Mouse (Mus musculus): Measurements from ENCODE around the gene Ggta1. TPM values are rescaled to one million over a fixed set of nuclear protein-coding genes. Genes with fewer than 3 reads are reported as not detected.

Ggta1 gene
- total and polyA plus RNA-seq, 3 experiments = 40.5 to 55.8 (median 46.9) TPM

- H3K4me2 ChIP-seq (ENCODE audit: insufficient read depth, low read depth, poor library complexity, severe bottlenecking) = no peak overlapping the region
- H3K9ac ChIP-seq (ENCODE audit: insufficient read depth, low read depth) = no peak overlapping the region
- H3K4me1 ChIP-seq (ENCODE audit: control insufficient read depth in 1 of 2, insufficient read depth in 2 of 2) = peaks cover 3 to 23% of the 10 kb centered on the region in 2 experiments; a peak in 3 of 4 replicates
- in situ Hi-C loops (cut with MboI; ENCODE audit: low pct_ligation_motif_present, low pct_unique_long_range_greater_than_20kb, low sequenced_read_pairs) = no loop called here
- no peak overlapping the region for H3K27ac ChIP-seq (ENCODE audit: insufficient read depth, low read depth)
- no peak overlapping the region for H3K4me3 ChIP-seq (replicated peaks in 1 of 3; ENCODE audit: low read depth in 2 of 3, low read length in 2 of 3, poor library complexity in 1 of 3)
- H3K36me3 ChIP-seq (replicated peaks in 1 of 2; ENCODE audit: control insufficient read depth in 1 of 2, insufficient read depth in 1 of 2, low read length in 1 of 2) = no peaks in the 10 kb centered on the region
- no peaks in the 10 kb centered on the region for H3K79me2 ChIP-seq (replicated peaks; ENCODE audit: control insufficient read depth, extremely low read depth, insufficient read depth, poor library complexity, severe bottlenecking)
- no peak for DNase-seq (ENCODE audit: extremely low read depth)
- H3K9me3 ChIP-seq (replicated peaks; ENCODE audit: low read length) = no peaks in the 10 kb centered on the region
- H3K27me3 ChIP-seq (replicated peaks) = no peaks in the 10 kb centered on the region
- dilution Hi-C loops (cut with MboI; ENCODE audit: extremely low pct_ligation_motif_present, extremely low pct_unique_long_range_greater_than_20kb, low sequenced_read_pairs) = no loop called here
- TF ChIP-seq USF2 (conservative IDR thresholded peaks at IDR 0.05; ENCODE audit: low read depth, low read length) (no peak), CHD2 (IDR thresholded peaks at IDR 0.05; ENCODE audit: low read length) (no peak), POLR2AphosphoS2 (IDR thresholded peaks at IDR 0.05; ENCODE audit: low read depth, low read length) (no peak), TCF12 (IDR thresholded peaks at IDR 0.05; ENCODE audit: low read depth, low read length) (no peak), MYC (IDR thresholded peaks at IDR 0.05; ENCODE audit: low read depth, low read length) (no peak), MAX (IDR thresholded peaks at IDR 0.05; ENCODE audit: low read length) (no peak), HCFC1 (IDR thresholded peaks at IDR 0.05; ENCODE audit: low read depth, low read length) (no peak), MEF2A (IDR thresholded peaks at IDR 0.05; ENCODE audit: borderline replicate concordance, low read depth, low read length) (no peak), ETS1 (conservative IDR thresholded peaks at IDR 0.05; ENCODE audit: low read depth, low read length) (no peak), IRF4 (IDR thresholded peaks at IDR 0.05; ENCODE audit: low read depth, low read length) (no peak), MAZ (IDR thresholded peaks at IDR 0.05; ENCODE audit: low read depth, low read length) (no peak), PAX5 (IDR thresholded peaks at IDR 0.05; ENCODE audit: low read length) (no peak), NELFE (IDR thresholded peaks at IDR 0.05; ENCODE audit: low read depth, low read length) (no peak), USF1 (IDR thresholded peaks at IDR 0.05; ENCODE audit: low read depth, low read length) (no peak), CHD1 (IDR thresholded peaks at IDR 0.05; ENCODE audit: low read depth, low read length) (no peak), RCOR1 (conservative IDR thresholded peaks at IDR 0.05; ENCODE audit: low read depth, low read length) (no peak), E2F4 (IDR thresholded peaks at IDR 0.05; ENCODE audit: insufficient replicate concordance, low read depth, low read length) (no peak), JUND (conservative IDR thresholded peaks at IDR 0.05; ENCODE audit: low read depth, low read length) (no peak), EP300 (IDR thresholded peaks at IDR 0.05; ENCODE audit: low read length) (no peak), BHLHE40 (IDR thresholded peaks at IDR 0.05; ENCODE audit: low read depth, low read length) (no peak)
Measured at GRCm38 (mm10) chr2:35469266-35469665, 6.2 kb upstream of the Ggta1 start.

GRCm38 (mm10) chr2:35468276-35468675 is 5.2 kb upstream of the Ggta1 start:
- in situ Hi-C loops (cut with MboI; ENCODE audit: low pct_ligation_motif_present, low pct_unique_long_range_greater_than_20kb, low sequenced_read_pairs) (no loop called here), dilution Hi-C loops (cut with MboI; ENCODE audit: extremely low pct_ligation_motif_present, extremely low pct_unique_long_range_greater_than_20kb, low sequenced_read_pairs) (no loop called here)
- H3K9ac ChIP-seq (ENCODE audit: insufficient read depth, low read depth) = no peak overlapping the region
- H3K27me3 ChIP-seq (replicated peaks) = no peaks in the 10 kb centered on the region
- no peak overlapping the region for H3K4me3 ChIP-seq (replicated peaks in 1 of 3; ENCODE audit: low read depth in 2 of 3, low read length in 2 of 3, poor library complexity in 1 of 3)
- H3K4me1 ChIP-seq (ENCODE audit: control insufficient read depth in 1 of 2, insufficient read depth in 2 of 2) = peaks cover 3 to 28% of the 10 kb centered on the region in 2 experiments; a peak in 3 of 4 replicates
- H3K9me3 ChIP-seq (replicated peaks; ENCODE audit: low read length) = no peaks in the 10 kb centered on the region
- TF ChIP-seq EP300 (IDR thresholded peaks at IDR 0.05; ENCODE audit: low read length) (no peak), RCOR1 (conservative IDR thresholded peaks at IDR 0.05; ENCODE audit: low read depth, low read length) (no peak), MAZ (IDR thresholded peaks at IDR 0.05; ENCODE audit: low read depth, low read length) (no peak), USF1 (IDR thresholded peaks at IDR 0.05; ENCODE audit: low read depth, low read length) (no peak), ZC3H11A (IDR thresholded peaks at IDR 0.05; ENCODE audit: low read depth, low read length) (no peak), SIN3A (IDR thresholded peaks at IDR 0.05; ENCODE audit: low read length) (no peak)
- H3K36me3 ChIP-seq (replicated peaks in 1 of 2; ENCODE audit: control insufficient read depth in 1 of 2, insufficient read depth in 1 of 2, low read length in 1 of 2) = no peaks in the 10 kb centered on the region
- no peak for DNase-seq (ENCODE audit: extremely low read depth)
- no peaks in the 10 kb centered on the region for H3K79me2 ChIP-seq (replicated peaks; ENCODE audit: control insufficient read depth, extremely low read depth, insufficient read depth, poor library complexity, severe bottlenecking)
- no peak overlapping the region for H3K27ac ChIP-seq (ENCODE audit: insufficient read depth, low read depth)
- H3K4me2 ChIP-seq (ENCODE audit: insufficient read depth, low read depth, poor library complexity, severe bottlenecking) = no peak overlapping the region

Data from CH12.LX (cell line).